Mouse (Mus musculus): ENCODE measurements at regions not wholly inside any gene's neighbourhood (a gene's known extent, or its start where the extent isn't known, plus 50 kb on each side); places are given as distances from the start of the nearest gene placed in this dataset.

DNA sequence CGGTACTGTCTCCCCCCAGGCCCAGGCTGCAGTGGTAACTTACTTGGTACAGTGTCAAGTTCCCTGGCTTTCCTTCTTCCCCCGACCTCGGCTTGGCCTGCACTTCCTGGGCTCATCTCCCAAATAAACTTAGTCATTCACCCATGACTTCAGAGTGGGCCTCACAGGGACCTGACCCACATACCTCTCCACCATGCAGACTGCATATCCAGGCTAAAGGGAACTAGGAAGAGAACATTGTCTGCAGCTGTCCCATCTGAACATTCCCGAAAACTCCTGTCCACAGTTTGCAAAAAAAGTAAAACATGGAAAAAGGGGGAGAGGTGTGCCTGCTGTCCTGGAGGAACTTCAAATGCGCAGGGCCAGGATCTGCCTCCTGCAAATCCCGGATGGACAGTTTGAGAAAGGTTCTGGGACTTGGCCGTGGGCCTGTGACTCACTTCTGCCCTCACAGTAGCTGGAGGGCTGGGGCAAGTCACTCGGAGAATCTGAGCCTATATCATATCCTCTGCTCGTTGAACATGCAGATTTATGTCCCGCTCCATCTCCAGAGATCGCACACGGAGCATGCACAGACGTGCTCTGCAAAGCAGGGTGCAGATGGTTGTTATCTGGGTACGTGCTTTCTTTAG, 87.9 kb upstream of the Gsc start:
- no peak for DNase-seq

DNA sequence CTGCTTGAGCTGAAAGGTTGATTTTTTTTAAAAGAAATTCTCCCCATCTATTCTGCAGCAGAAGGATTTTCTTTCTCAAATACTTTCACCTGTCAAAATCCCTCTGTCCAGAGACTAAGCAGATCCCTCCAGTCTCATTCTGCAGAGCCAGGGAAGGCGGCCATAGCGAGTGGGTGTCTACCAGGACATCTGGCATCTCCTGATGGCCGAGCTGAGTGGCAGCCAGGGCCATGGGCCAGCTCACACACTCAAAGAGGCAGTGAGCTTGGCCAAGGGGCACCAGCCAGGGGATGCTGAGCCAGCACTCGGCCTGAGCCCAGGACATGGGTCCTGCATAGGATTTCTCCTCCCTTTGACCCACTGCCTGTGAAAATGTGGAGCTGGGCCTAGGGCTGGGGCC, 84.6 kb upstream of the Gsc start:
- no peak for DNase-seq

DNA sequence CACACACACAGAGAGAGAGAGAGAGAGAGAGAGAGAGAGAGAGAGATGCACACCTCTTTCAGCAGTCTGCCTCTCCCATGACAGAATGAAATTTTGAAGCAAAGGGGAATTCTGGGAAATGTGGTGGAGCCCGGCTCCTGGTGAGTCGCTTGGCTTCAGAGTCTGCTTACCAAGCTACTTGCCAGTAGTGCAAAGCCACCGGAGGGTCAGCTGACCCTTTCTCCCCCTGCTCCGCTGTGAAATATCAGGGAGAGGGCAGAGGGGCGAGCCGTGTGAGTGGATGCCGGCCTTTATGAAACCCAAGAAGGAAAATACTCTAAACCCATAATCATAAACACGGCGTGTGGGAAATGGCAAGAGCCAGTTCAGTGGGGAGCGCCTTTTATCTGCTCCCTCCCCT, 84.2 kb upstream of the Gsc start:
- no peak for DNase-seq

DNA sequence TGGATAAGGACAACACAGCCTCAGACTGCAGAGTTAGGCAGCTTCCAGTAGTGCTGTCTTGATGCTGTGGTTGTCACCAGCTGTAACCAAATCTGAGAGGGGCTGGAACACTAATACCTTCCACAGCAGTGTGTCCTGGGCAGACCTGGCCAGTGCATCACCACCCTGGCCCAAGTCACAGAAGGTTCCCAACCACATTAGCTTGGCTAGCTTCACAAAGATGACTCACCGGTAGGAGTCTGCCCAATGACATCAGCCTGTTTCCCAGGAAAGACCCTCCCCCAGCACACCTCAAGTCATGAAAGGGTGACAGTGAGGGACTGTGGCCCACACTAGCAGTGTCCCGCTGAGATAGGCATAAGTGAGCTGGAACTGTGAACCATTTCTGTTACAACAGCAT, 75.5 kb upstream of the Gsc start:
- DNase-seq, result no peak

DNA sequence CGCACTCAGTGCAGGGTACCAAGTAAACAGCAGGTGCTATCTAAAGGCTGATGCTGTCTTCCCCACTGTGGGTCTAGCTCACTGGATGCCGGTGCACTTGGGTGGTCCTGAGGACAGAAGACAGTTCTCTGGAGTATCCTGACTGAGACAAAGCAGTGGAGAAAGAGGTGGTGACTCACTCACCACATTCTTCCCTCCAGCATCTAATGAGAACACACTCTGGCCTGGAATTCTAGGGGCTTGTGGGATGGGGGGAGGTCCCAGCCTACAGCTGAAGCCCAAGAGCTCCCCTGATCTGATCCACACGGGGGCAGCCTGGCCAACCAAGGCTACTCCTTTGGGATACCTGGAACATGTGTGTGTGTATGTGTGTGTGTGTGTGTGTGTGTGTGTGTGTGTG, 74.4 kb upstream of the Gsc start:
- no peak for DNase-seq

- DNase-seq, result no peak
Measured at GRCm38 (mm10) chr12:104545993-104546769, 73.1 kb upstream of the Gsc start.

GRCm38 (mm10) chr12:104539911-104540310, 66.8 kb upstream of the Gsc start:
- no peak for DNase-seq

DNA sequence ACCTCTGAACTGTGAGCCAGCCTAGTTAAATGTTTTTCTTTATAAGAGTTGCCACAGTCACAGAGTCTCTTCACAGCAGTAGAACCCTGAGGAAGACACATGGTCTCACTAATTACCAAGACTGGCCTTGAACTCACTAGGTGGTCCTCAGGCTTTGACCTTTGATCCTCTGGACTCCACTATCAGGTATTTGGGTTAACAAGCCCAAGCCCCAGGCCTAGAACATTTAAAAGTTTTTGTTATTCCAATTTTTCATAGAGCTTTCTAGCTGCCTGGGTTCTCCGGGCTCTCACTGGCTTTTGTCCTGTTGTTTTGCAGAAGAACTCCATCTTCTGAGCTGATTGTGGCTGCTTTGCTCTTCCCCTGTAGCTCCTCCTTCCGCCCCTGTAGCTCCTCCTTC, 65.3 kb upstream of the Gsc start:
- no peak for DNase-seq

DNA sequence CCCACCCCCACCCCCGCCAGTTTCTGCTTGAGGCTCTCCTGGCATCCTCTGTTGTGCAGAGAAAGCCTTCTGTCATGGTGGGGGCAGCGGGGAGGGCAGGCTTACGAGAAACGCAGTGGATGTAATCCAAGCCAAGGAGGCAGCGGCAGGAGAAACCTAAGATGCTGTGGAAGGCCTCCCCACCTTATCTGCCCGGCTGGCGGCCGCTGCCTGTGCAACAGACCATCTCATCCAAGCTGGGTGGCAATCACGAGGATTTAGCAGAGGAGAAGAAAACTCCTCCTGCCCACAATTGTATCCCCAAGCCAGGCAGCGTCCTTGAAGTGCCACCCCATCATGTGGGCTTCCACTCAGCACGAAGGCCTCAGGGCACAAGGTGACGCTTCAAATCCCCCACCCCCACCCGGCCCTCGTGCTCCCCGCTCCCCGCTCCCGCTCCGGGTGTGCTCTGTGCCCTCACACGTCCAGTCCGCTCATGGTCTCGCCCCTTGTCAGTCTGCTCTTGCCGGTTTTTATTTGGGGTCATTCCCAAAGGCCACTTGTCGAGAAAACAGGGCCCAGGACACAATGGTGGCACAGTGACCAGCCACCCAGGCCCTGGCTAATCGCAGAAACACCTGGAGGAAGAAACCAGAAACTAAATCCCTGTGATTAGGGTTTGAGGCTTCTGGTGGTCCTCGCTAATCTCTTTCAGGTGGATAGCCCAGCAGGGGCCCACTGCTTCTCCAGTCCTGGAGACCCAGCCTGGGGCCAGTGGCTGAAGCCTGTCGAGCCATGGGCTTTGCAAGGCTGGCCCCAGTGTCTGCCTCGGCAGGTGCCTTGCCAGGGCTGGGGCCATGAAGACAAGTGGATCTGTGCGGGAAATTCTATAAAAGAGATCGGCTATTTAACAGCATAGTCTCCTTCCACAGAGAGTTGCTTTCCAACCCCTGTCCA, 58.6 kb upstream of the Gsc start:
- no peak for DNase-seq

GRCm38 (mm10) chr12:104530586-104530985, 57.5 kb upstream of the Gsc start:
- no peak for DNase-seq
